Mouse (Mus musculus) left cerebral cortex, postnatal 14 days (tissue): Measurements from ENCODE around the gene Hyal1. TPM values are rescaled to one million over a fixed set of nuclear protein-coding genes. Genes with fewer than 3 reads are reported as not detected.

ENCODE experiments used
- DNase-seq, 2 experiments: peaks; one replicate each; pipeline ENCODE4 v3.0.0; 2021 to 2022; ENCODE audit warnings: low spot score in 2 of 2, mixed read lengths in 1 of 2
- intact Hi-C: fragments of 180-260 bp; cut with DNase I; formaldehyde crosslinking; loops from one replicate; pipeline ENCODE4 v1.15.1; 2025
- total RNA-seq, 2 experiments: library from RNA; stranded (reverse); gene quantifications; 2 replicates each; pipeline ENCODE4 v1.2.3; 2021

Gene Hyal1
- total RNA-seq, 2 experiments from 2014 or later = 4.9 to 6.3 TPM

DNA sequence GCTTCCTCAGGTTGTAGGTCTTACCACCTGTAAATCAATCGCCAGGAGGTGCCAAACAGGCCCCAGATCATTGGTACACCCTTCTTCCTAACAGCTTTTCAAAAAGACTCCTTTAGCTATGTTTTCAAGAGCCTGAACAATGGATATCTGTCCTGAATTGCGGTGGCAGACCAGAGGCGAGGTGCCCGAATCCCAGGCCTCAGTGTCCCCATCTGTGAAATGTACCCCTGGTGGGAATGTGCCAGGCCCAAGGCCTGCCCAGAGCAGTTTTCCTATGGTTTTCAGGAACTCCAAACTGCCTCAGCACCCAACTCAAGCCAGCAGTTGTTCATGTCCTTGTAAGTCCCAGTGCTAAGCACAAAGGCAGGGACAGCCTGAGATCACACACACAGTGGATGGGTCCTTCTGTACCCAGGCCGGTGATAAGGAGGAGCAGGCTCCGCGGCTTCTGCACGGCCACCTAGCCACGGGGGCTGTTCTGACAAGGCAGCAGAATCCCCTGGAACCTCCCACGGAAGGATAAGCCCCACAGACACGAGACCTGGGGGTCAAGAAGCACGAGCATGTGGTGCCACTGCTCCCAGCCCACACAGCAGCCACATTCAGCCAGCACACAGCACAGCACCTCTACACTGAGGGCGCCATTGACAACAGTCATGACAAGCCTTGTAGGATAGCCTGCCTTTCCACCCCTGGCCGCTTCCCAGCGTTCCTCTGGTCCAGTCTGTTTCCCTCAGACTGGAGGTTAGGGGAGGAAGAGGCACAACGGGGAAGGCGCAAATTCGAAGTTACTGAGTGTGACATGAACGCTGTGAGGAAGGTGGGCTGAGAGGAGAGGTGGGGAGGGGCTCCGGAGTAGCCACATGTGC lies 50.9 kb downstream of the Hyal1 start:
- intact Hi-C loops = loop anchor here (2.0 kb wide), 1 partner anchor 17 kb away; no protein-coding TSS in a partner anchor
- no peak for DNase-seq

DNA sequence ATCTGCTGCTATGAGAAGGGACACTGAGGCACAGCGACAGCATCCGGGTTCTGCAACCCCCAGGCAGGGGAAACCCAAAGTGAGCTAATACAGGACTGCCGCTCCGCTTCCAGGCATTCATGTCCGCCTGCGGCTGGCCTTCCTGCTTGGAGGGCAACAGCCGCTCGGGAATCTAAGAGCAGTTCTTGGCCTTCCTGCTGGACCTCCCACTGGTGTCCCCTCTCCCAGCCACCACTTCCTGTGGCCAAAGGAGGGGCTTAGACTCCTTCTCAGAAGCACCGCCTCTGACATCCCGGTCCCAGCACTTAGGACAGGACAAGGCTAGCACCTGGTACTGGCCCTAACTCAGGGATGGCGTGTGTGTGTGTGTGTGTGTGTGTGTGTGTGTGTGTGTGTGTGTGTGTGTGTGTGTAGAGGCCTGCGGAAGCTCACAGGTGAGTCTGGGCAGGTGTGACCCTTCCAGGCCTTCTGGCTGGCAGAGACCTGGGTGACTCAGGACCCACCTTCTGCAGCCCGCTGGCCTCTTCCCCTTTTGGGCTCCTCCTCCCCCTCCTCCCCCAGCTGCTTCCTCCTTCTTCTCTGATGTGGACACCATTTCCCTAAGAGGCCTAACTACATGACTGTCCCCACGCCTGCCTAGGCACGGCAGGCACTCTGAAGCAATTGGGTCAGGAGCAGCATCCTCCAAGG lies 52.1 kb downstream of the Hyal1 start:
- no peak for DNase-seq
- intact Hi-C loops = no loop called here

DNA sequence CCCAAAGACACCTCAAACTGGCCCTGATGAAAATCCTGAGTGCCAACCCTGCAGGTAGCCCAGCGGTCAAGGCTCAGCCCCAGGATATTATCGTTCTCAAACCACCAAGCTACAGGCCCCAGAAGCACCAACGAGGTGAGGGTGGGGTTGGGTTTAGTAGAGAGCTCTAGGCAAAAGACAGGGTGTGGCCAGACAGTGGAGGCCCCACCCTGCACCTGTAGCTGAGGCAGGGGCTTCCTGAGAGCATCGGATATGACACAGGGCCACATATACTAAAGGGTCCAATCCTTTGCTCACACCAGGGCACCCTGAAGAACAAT lies 52.6 kb downstream of the Hyal1 start:
- no peak for DNase-seq
- intact Hi-C loops = no loop called here

DNA sequence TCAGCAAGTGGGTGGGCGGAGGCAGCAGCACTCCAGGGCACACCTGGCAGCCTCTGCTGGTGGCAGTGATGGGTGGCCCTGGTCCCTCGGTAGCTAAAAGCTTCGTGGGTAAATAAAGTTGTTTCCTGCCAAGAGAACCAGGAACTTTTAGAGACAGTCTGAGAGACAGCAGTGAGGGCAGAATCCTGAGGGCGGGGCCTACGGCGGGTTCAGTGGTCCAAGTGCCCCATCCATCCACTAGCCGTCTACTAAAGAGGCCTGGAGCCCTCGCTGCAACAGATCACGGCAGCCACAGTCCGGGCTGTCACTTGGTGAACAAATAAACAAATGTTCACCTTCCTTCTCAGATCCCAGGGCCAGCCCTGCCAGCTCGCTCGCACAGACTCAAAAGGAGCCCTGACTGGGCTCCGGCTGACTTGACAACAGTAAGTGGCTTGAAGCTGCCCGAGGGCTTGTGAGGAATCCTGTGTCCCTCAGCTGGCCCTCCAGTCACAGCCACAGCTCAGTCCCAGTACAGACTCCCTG lies 53.2 kb downstream of the Hyal1 start:
- peak in 1 of 2 experiments; percentile 48 for DNase-seq
- intact Hi-C loops = no loop called here

DNA sequence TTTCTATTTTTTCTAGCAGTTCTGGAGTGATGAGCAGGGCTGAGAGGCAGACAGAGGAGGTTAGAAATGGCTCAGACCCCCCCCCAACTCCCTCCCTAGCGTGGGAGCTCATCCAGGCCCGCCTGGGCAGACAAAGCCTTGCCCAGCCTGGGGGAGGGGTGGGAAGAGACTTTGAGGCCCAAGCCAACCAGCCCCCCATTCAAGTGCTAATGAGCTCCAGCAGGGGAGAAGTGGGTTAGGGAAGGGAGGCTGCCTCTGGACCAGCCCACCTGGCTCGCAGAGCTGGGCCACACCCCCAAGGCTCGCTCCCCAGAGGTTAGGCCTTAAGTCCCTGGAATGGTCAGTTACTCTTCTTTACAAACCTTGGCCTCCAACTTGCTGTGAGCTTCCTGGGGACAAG lies 53.8 kb downstream of the Hyal1 start:
- peak in 1 of 2 experiments; percentile 62 for DNase-seq

More for the DNA sequence above, 53.8 kb downstream of the Hyal1 start:
- intact Hi-C loops = no loop called here

Other genes with a start within 250 kb of the Hyal1 start
- 10 to 100 TPM; 16.5 to 16.6 TPM for gene Hemk1, start 238.6 kb upstream of the Hyal1 start, total RNA-seq
- gene 6430571L13Rik, start 236.3 kb upstream of the Hyal1 start, total RNA-seq = 1 to 10 TPM; 2.4 to 3.4 TPM
- gene Cacna2d2, start 177.3 kb upstream of the Hyal1 start, total RNA-seq = 10 to 100 TPM; 28.1 to 34.6 TPM
- 10 to 100 TPM; 33.0 to 35.3 TPM for gene Tmem115, start 43.0 kb upstream of the Hyal1 start, total RNA-seq
- gene Cyb561d2, start 34.7 kb upstream of the Hyal1 start, total RNA-seq = 10 to 100 TPM; 20.7 to 24.9 TPM
- 10 to 100 TPM; 38.4 to 39.2 TPM for gene Nprl2, start 34.7 kb upstream of the Hyal1 start, total RNA-seq
- gene Zmynd10, start 29.6 kb upstream of the Hyal1 start, total RNA-seq = 1 to 10 TPM; 2.3 to 3.1 TPM
- gene Rassf1, start 25.4 kb upstream of the Hyal1 start, total RNA-seq = 10 to 100 TPM; 14.0 to 14.6 TPM
- gene Tusc2, start 13.7 kb upstream of the Hyal1 start, total RNA-seq = 10 to 100 TPM; 77.2 to 79.0 TPM
- 10 to 100 TPM; 13.0 to 16.2 TPM for gene Hyal2, start 9.0 kb upstream of the Hyal1 start, total RNA-seq
- gene Naa80, start 2.0 kb downstream of the Hyal1 start, total RNA-seq = 1 to 10 TPM; 8.7 TPM
- 1 to 10 TPM in 1 of 2 experiments, under 1 TPM in 1; 0.78 to 1.4 TPM for gene Hyal3, start 3.9 kb downstream of the Hyal1 start, total RNA-seq
- 1 to 10 TPM; 8.9 to 9.7 TPM for gene Ifrd2, start 10.7 kb downstream of the Hyal1 start, total RNA-seq
- gene Sema3b, start 32.3 kb downstream of the Hyal1 start, total RNA-seq = 1 to 10 TPM; 3.2 to 3.8 TPM
- gene Gnai2, start 58.4 kb downstream of the Hyal1 start, total RNA-seq = 100 to 1,000 TPM; 205 to 220 TPM
- 10 to 100 TPM; 79.5 to 87.1 TPM for gene Slc38a3, start 92.6 kb downstream of the Hyal1 start, total RNA-seq
- under 1 TPM; 0.42 to 0.66 TPM for gene Gnat1, start 102.8 kb downstream of the Hyal1 start, total RNA-seq
- 10 to 100 TPM; 11.7 to 16.2 TPM for gene Sema3f, start 133.5 kb downstream of the Hyal1 start, total RNA-seq
- gene Rbm5, start 194.1 kb downstream of the Hyal1 start, total RNA-seq = 100 to 1,000 TPM; 147 to 166 TPM